Mouse (Mus musculus): ENCODE measurements at regions not wholly inside any gene's neighbourhood (a gene's known extent, or its start where the extent isn't known, plus 50 kb on each side); places are given as distances from the start of the nearest gene placed in this dataset.

GRCm38 (mm10) chr2:95378296-95378695 is 939.7 kb upstream of the Lrrc4c start:
- Histone ChIP-seq H3K4me2 (replicated peaks) (no peak overlapping the region), H3K4me3 (replicated peaks) (no peak overlapping the region), H3K9me3 (no peaks in the 10 kb centered on the region), H3K36me3 (no peaks in the 10 kb centered on the region), H3K9ac (no peak overlapping the region), H3K27ac (no peak overlapping the region), H3K4me1 (replicated peaks) (no peaks in the 10 kb centered on the region), H3K27me3 (replicated peaks) (no peaks in the 10 kb centered on the region)
- 85% methylated on average over 2 of the region's 2 CpGs for WGBS
- ATAC-seq = no peak

- no peak for ATAC-seq
- Histone ChIP-seq H3K27ac (no peak overlapping the region), H3K4me2 (replicated peaks) (no peak overlapping the region), H3K9me3 (no peaks in the 10 kb centered on the region), H3K4me1 (replicated peaks) (no peaks in the 10 kb centered on the region), H3K36me3 (no peaks in the 10 kb centered on the region), H3K4me3 (replicated peaks) (no peak overlapping the region), H3K9ac (no peak overlapping the region), H3K27me3 (replicated peaks) (no peaks in the 10 kb centered on the region)
- WGBS = 83% methylated on average over 6 of the region's 6 CpGs
Measured at GRCm38 (mm10) chr2:95376479-95376878, 938.5 kb upstream of the Api5 start.

- ATAC-seq = peak; percentile 39; the same call in 1 of the 2 replicates
- H3K9me3 ChIP-seq = no peaks in the 10 kb centered on the region
Measured at GRCm38 (mm10) chr2:95366824-95367715, 929.1 kb upstream of the Api5 start.

More at GRCm38 (mm10) chr2:95366824-95367715, 929.1 kb upstream of the Api5 start:
- Histone ChIP-seq H3K27me3 (replicated peaks) (no peaks in the 10 kb centered on the region), H3K4me3 (replicated peaks) (no peak overlapping the region), H3K36me3 (no peaks in the 10 kb centered on the region), H3K9ac (no peak overlapping the region), H3K4me1 (replicated peaks) (no peaks in the 10 kb centered on the region), H3K27ac (no peak overlapping the region), H3K4me2 (replicated peaks) (no peak overlapping the region)
- WGBS = 55% methylated on average over 1 of the region's 1 CpGs
